Mouse (Mus musculus): ENCODE results near the gene Wipi1. TPM values are rescaled to one million over a fixed set of nuclear protein-coding genes. Genes with fewer than 3 reads are reported as not detected.

Gene Wipi1
- polyA plus RNA-seq, 1 experiment, result 27.8 TPM

- H3K36me3 ChIP-seq (ENCODE audit: control insufficient read depth, insufficient read depth), result peaks cover 30% of the 10 kb centered on the region
- TF ChIP-seq FOSL1 (IDR thresholded peaks at IDR 0.05; ENCODE audit: insufficient read depth, low read length, poor library complexity, severe bottlenecking) (no peak), MYOD1 (IDR thresholded peaks at IDR 0.05; ENCODE audit: control insufficient read depth, insufficient read length, low read depth) (no peak), MAX (IDR thresholded peaks at IDR 0.05) (no peak), MYOG (IDR thresholded peaks at IDR 0.05; ENCODE audit: control insufficient read depth, extremely low read depth, insufficient read length) (no peak), CEBPB (IDR thresholded peaks at IDR 0.05; ENCODE audit: low read depth) (no peak), USF1 (IDR thresholded peaks at IDR 0.05; ENCODE audit: low read depth) (no peak), CTCF (IDR thresholded peaks at IDR 0.05; ENCODE audit: control insufficient read depth, insufficient read depth, insufficient read length) (no peak)
- no peaks in the 10 kb centered on the region for H3K79me2 ChIP-seq (ENCODE audit: control insufficient read depth, insufficient read depth)
- H3K4me3 ChIP-seq (ENCODE audit: insufficient read depth, poor library complexity, severe bottlenecking), result no peak overlapping the region
- no peak overlapping the region for H3ac ChIP-seq (ENCODE audit: control insufficient read depth, insufficient read length, low read depth)
- no peaks in the 10 kb centered on the region for H3K27me3 ChIP-seq (ENCODE audit: control insufficient read depth, insufficient read depth, insufficient read length)
- no peaks in the 10 kb centered on the region for H3K79me3 ChIP-seq (ENCODE audit: low read depth)
Observed at GRCm38 (mm10) chr11:109593200-109593981, 18.4 kb downstream of the Wipi1 start.

GRCm38 (mm10) chr11:109591511-109591910, 20.3 kb downstream of the Wipi1 start:
- no peaks in the 10 kb centered on the region for H3K79me2 ChIP-seq (ENCODE audit: control insufficient read depth, insufficient read depth)
- TF ChIP-seq FOSL1 (IDR thresholded peaks at IDR 0.05; ENCODE audit: insufficient read depth, low read length, poor library complexity, severe bottlenecking), result no peak
- TF ChIP-seq USF1 (IDR thresholded peaks at IDR 0.05; ENCODE audit: low read depth), result no peak
- no peak for TF ChIP-seq MYOG (IDR thresholded peaks at IDR 0.05; ENCODE audit: control insufficient read depth, extremely low read depth, insufficient read length)
- no peak for TF ChIP-seq MYOD1 (IDR thresholded peaks at IDR 0.05; ENCODE audit: control insufficient read depth, insufficient read length, low read depth)
- no peak for TF ChIP-seq MAX (IDR thresholded peaks at IDR 0.05)

GRCm38 (mm10) chr11:109590012-109590411, 21.8 kb downstream of the Wipi1 start:
- Histone ChIP-seq H3ac (ENCODE audit: control insufficient read depth, insufficient read length, low read depth) (no peak overlapping the region), H3K4me3 (ENCODE audit: insufficient read depth, poor library complexity, severe bottlenecking) (no peak overlapping the region), H3K79me2 (ENCODE audit: control insufficient read depth, insufficient read depth) (no peaks in the 10 kb centered on the region), H3K27me3 (ENCODE audit: control insufficient read depth, insufficient read depth, insufficient read length) (no peaks in the 10 kb centered on the region), H3K36me3 (ENCODE audit: control insufficient read depth, insufficient read depth) (peaks cover 9% of the 10 kb centered on the region), H3K79me3 (ENCODE audit: low read depth) (no peaks in the 10 kb centered on the region)
- TF ChIP-seq MAX (IDR thresholded peaks at IDR 0.05) (no peak), CTCF (IDR thresholded peaks at IDR 0.05; ENCODE audit: control insufficient read depth, insufficient read depth, insufficient read length) (no peak), MYOG (IDR thresholded peaks at IDR 0.05; ENCODE audit: control insufficient read depth, extremely low read depth, insufficient read length) (no peak), MYOD1 (IDR thresholded peaks at IDR 0.05; ENCODE audit: control insufficient read depth, insufficient read length, low read depth) (no peak), CEBPB (IDR thresholded peaks at IDR 0.05; ENCODE audit: low read depth) (no peak), FOSL1 (IDR thresholded peaks at IDR 0.05; ENCODE audit: insufficient read depth, low read length, poor library complexity, severe bottlenecking) (no peak), USF1 (IDR thresholded peaks at IDR 0.05; ENCODE audit: low read depth) (no peak)

More at GRCm38 (mm10) chr11:109591511-109591910, 20.3 kb downstream of the Wipi1 start:
- Histone ChIP-seq H3K79me3 (ENCODE audit: low read depth) (no peaks in the 10 kb centered on the region), H3K4me3 (ENCODE audit: insufficient read depth, poor library complexity, severe bottlenecking) (no peak overlapping the region), H3ac (ENCODE audit: control insufficient read depth, insufficient read length, low read depth) (no peak overlapping the region), H3K36me3 (ENCODE audit: control insufficient read depth, insufficient read depth) (peaks cover 22% of the 10 kb centered on the region), H3K27me3 (ENCODE audit: control insufficient read depth, insufficient read depth, insufficient read length) (no peaks in the 10 kb centered on the region)

GRCm38 (mm10) chr11:109587638-109588374, 24.0 kb downstream of the Wipi1 start:
- no peak for TF ChIP-seq CTCF (IDR thresholded peaks at IDR 0.05; ENCODE audit: control insufficient read depth, insufficient read depth, insufficient read length)
- no peak for TF ChIP-seq MYOG (IDR thresholded peaks at IDR 0.05; ENCODE audit: control insufficient read depth, extremely low read depth, insufficient read length)
- TF ChIP-seq MYOD1 (IDR thresholded peaks at IDR 0.05; ENCODE audit: control insufficient read depth, insufficient read length, low read depth), result no peak
- no peak for TF ChIP-seq USF1 (IDR thresholded peaks at IDR 0.05; ENCODE audit: low read depth)
- TF ChIP-seq CEBPB (IDR thresholded peaks at IDR 0.05; ENCODE audit: low read depth), result no peak
- TF ChIP-seq MAX (IDR thresholded peaks at IDR 0.05), result no peak
- no peak for TF ChIP-seq FOSL1 (IDR thresholded peaks at IDR 0.05; ENCODE audit: insufficient read depth, low read length, poor library complexity, severe bottlenecking)
- H3K27me3 ChIP-seq (ENCODE audit: control insufficient read depth, insufficient read depth, insufficient read length), result no peaks in the 10 kb centered on the region
- H3K36me3 ChIP-seq (ENCODE audit: control insufficient read depth, insufficient read depth), result peaks cover 11% of the 10 kb centered on the region
- no peaks in the 10 kb centered on the region for H3K79me2 ChIP-seq (ENCODE audit: control insufficient read depth, insufficient read depth)
- no peak overlapping the region for H3ac ChIP-seq (ENCODE audit: control insufficient read depth, insufficient read length, low read depth)
- no peaks in the 10 kb centered on the region for H3K79me3 ChIP-seq (ENCODE audit: low read depth)
- no peak overlapping the region for H3K4me3 ChIP-seq (ENCODE audit: insufficient read depth, poor library complexity, severe bottlenecking)

GRCm38 (mm10) chr11:109587019-109587418, 24.7 kb downstream of the Wipi1 start:
- no peaks in the 10 kb centered on the region for H3K27me3 ChIP-seq (ENCODE audit: control insufficient read depth, insufficient read depth, insufficient read length)
- H3K36me3 ChIP-seq (ENCODE audit: control insufficient read depth, insufficient read depth), result peaks cover 12% of the 10 kb centered on the region
- TF ChIP-seq MAX (IDR thresholded peaks at IDR 0.05), result no peak
- no peak for TF ChIP-seq MYOD1 (IDR thresholded peaks at IDR 0.05; ENCODE audit: control insufficient read depth, insufficient read length, low read depth)
- no peak overlapping the region for H3K4me3 ChIP-seq (ENCODE audit: insufficient read depth, poor library complexity, severe bottlenecking)
- H3K79me2 ChIP-seq (ENCODE audit: control insufficient read depth, insufficient read depth), result no peaks in the 10 kb centered on the region
- H3K79me3 ChIP-seq (ENCODE audit: low read depth), result no peaks in the 10 kb centered on the region
- no peak overlapping the region for H3ac ChIP-seq (ENCODE audit: control insufficient read depth, insufficient read length, low read depth)

Measured in C2C12 (cell line).